Mouse (Mus musculus) thymus, adult 2 months (tissue): Measurements from ENCODE around the gene Evx2.

Source experiments
- CTCF ChIP-seq: fragments of 200-500 bp; IDR thresholded peaks from 2 replicates; pipeline ENCODE4 v1.5.1; 2012; ENCODE audit warnings: mild to moderate bottlenecking, control low read depth, low read length, moderate library complexity, borderline replicate concordance; ENCODE audit not compliant: control insufficient read depth, poor library complexity, insufficient read depth; ENCODE audit errors: extremely low read depth
- POLR2A ChIP-seq: fragments of 200-500 bp; IDR thresholded peaks from 2 replicates; pipeline ENCODE4 v1.6.1; 2012; ENCODE audit warnings: mild to moderate bottlenecking, low read length, control low read depth, moderate library complexity; ENCODE audit not compliant: control insufficient read depth, poor library complexity, insufficient read depth; ENCODE audit errors: extremely low read depth

- TF ChIP-seq POLR2A (no peak), CTCF (no peak)
These were observed 40.5 kb upstream of the Evx2 start for GRCm38 (mm10) chr2:74699664-74700545.
